In the genomic region with DNA sequence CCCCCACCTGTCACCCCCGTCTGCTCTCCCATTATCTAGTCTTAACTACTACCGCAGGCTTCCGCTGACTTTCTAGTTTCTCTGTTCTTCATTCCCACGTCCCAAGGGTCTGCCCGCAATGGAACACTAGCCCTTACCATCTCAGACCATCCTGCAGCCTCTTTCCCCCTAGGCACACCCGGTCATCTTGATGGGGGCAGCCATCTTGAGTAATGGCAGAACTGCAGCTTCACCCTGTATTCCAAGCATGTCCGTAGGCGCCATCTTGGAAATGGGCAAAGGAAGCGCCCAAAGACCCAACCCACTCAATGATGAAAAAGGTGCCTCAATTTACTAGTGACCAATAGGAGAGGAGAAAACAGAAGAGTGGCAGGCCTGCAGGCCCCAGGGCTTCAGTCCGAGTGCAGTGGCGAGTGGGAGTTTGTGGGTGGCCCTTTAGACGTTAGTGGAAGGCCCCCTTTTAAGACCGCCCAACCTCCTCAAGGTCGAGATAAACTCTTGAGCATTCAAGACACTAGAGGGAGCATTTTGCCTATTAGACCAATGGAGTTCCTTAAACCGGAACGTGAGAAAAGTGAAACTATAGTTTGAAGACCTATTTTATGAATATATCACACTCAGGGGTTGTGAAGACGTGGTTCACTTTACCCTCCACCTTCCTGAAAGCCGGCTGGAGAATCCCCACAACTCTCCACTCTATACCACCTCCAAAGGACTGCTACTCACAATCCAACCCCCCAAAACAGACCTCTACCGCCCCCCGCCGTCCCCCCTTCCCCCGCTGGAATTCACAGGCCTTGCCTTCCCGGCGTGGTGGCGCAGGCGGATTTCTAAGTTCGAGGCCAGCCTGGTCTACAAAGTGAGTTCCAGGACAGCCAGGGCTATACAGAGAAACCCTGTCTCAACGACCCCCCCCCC, we compare ENCODE assay signal across 8 mouse cellular contexts. TPM values are rescaled to one million over a fixed set of nuclear protein-coding genes. Genes with fewer than 3 reads are reported as not detected.
DNase-seq lines count a peak whose midpoint lies in the region; ATAC-seq and TF ChIP-seq lines count a peak whose summit lies in the region.

Tomm40l (minus strand) TSS at position 277 of the 918 bp plus-strand sequence.

- TF ChIP-seq CTCF in cortical plate, adult 2 months (IDR thresholded peaks at IDR 0.05; ENCODE audit: extremely low read depth, insufficient read depth, low read length), result peak; percentile 38; the same call in 1 of the 2 replicates

- H3K27me3 ChIP-seq in megakaryocyte, embryonic 14.5 days (replicated peaks), result no peaks in the 10 kb centered on the region

- H3K9me3 ChIP-seq in megakaryocyte, embryonic 14.5 days, result no peaks in the 10 kb centered on the region

- H3K27ac ChIP-seq in cortical plate, adult 2 months (ENCODE audit: insufficient read depth, low read length), result no peak within 1 kb of the TSS

- peak; percentile 93 to 97 for DNase-seq in gastrocnemius, adult 8-10 months (ENCODE audit: low spot score in 2 of 2)
- DNase-seq in hindlimb bud, embryonic 11.5 days (ENCODE audit: extremely low spot score, low read depth, low spot score), result peak; percentile 98
- peak; percentile 84 to 99 for DNase-seq in left cerebral cortex, adult 8-10 months (ENCODE audit: low spot score in 2 of 2)
- peak; percentile 96 to 98 for DNase-seq in right cerebral cortex, postnatal 10 days (ENCODE audit: low spot score in 2 of 2)
- peak; percentile 68 for DNase-seq in urinary bladder, postnatal 25 days (ENCODE audit: low spot score)

- H3K4me1 ChIP-seq in cortical plate, adult 2 months (ENCODE audit: control insufficient read depth, insufficient read depth, low read length), result no peaks in the 10 kb centered on the region
- peaks cover 30% of the 10 kb centered on the region for H3K4me1 ChIP-seq in megakaryocyte, embryonic 14.5 days

- peak; percentile 74 for TF ChIP-seq POLR2A in cortical plate, adult 2 months (IDR thresholded peaks at IDR 0.05; ENCODE audit: extremely low read depth, insufficient read depth, low read length)

- peak; percentile 98 for ATAC-seq in activated CD4-positive, CD25-positive, alpha-beta regulatory T cell, adult 4 months

- H3K36me3 ChIP-seq in megakaryocyte, embryonic 14.5 days (replicated peaks; ENCODE audit: low read length), result peaks cover 53% of the 10 kb centered on the region

- H3K4me3 ChIP-seq in cortical plate, adult 2 months (ENCODE audit: insufficient read depth, low read length), result peak within 1 kb of the TSS; percentile 46
- peak within 1 kb of the TSS; percentile 93 for H3K4me3 ChIP-seq in megakaryocyte, embryonic 14.5 days (replicated peaks)

RNA-seq across cellular contexts. Expression of gene Tomm40l, which starts in this region (rescaled TPM):
- 10 to 100 TPM; 25.1 to 27.8 TPM for polyA plus RNA-seq in activated CD4-positive, CD25-positive, alpha-beta regulatory T cell, adult 4 months (2017; shearing (Covaris generic))
- polyA plus RNA-seq in cortical plate, adult 2 months (2012; rRNA removed), result 82.2 and 94.6 TPM in 2 replicates
- total RNA-seq in gastrocnemius, adult 8-10 months (2022), result 10 to 100 TPM; 46.4 to 50.9 (median 50.4) TPM
- total RNA-seq in left cerebral cortex, adult 8-10 months (2022), result 10 to 100 TPM; 70.2 to 87.9 (median 76.7) TPM
- polyA plus RNA-seq in megakaryocyte, embryonic 14.5 days (2012; ENCODE audit: insufficient read depth, low replicate concordance), result 22.7 and 24.1 TPM in 2 replicates
